Mouse (Mus musculus): ENCODE results near the gene Paics. TPM values are rescaled to one million over a fixed set of nuclear protein-coding genes. Genes with fewer than 3 reads are reported as not detected.
"Not testable (repeated sequence)": the region's sequence is repeated elsewhere in the genome, so short reads cannot be mapped to it uniquely, and the experiment has no call there.

The Paics gene
- polyA plus RNA-seq (2016; fragmentation: Nextera tagmentation; extraction: Ambion mirVana) = 346 and 374 TPM in 2 replicates

- peak within 1 kb of the TSS; percentile 82 for H3K4me2 ChIP-seq
- H3K9ac ChIP-seq = peak within 1 kb of the TSS; percentile 78
- peak within 1 kb of the TSS; percentile 90 for H3K27ac ChIP-seq
- peak within 1 kb of the TSS; percentile 77 for H3K4me3 ChIP-seq (replicated peaks)
- peaks cover 18% of the 10 kb centered on the region for H3K36me3 ChIP-seq (replicated peaks)
- H3K4me1 ChIP-seq = peaks cover 42% of the 10 kb centered on the region
- whole genome bisulfite sequencing = under 1% methylated on average over 80 of the region's 81 CpGs
- no peaks in the 10 kb centered on the region for H3K9me3 ChIP-seq
- no peaks in the 10 kb centered on the region for H3K27me3 ChIP-seq
- peak; percentile 97 for ATAC-seq (ENCODE audit: low FRiP score)
Observed at GRCm38 (mm10) chr5:76951106-76952027, at the start of gene Paics, which contains the start of gene Ppat. Gene Paics (plus strand): TSS chr5:76951307. Gene Ppat (minus strand): TSS chr5:76951578.

GRCm38 (mm10) chr5:76902131-76902530 is 49.0 kb upstream of the Paics start:
- Histone ChIP-seq H3K9me3 (no peaks in the 10 kb centered on the region), H3K4me2 (no peak overlapping the region), H3K27ac (no peak overlapping the region), H3K27me3 (no peaks in the 10 kb centered on the region), H3K4me1 (0 out of 2 replicates have a peak, but pooled peaks cover 7% of the 10 kb centered on the region), H3K4me3 (replicated peaks) (no peak overlapping the region), H3K9ac (no peak overlapping the region), H3K36me3 (replicated peaks) (0 out of 2 replicates have a peak, but pooled peaks cover 4% of the 10 kb centered on the region)
- no peak for ATAC-seq (ENCODE audit: low FRiP score)
- 84% methylated on average over 4 of the region's 4 CpGs for whole genome bisulfite sequencing

GRCm38 (mm10) chr5:76904713-76905404 is 46.2 kb upstream of the Paics start:
- H3K27me3 ChIP-seq = no peaks in the 10 kb centered on the region
- H3K4me1 ChIP-seq = 0 out of 2 replicates have a peak, but pooled peaks cover 7% of the 10 kb centered on the region
- no peak; the same call in 1 of the 2 replicates for ATAC-seq (ENCODE audit: low FRiP score)
- 3% methylated on average over 19 of the region's 19 CpGs for WGBS
- H3K36me3 ChIP-seq (replicated peaks) = no peaks in the 10 kb centered on the region
- peak overlapping the region; percentile 84 for H3K27ac ChIP-seq
- peak overlapping the region; percentile 71 for H3K4me3 ChIP-seq (replicated peaks)
- no peaks in the 10 kb centered on the region for H3K9me3 ChIP-seq
- peak overlapping the region; percentile 64 for H3K4me2 ChIP-seq
- peak overlapping the region; percentile 80 for H3K9ac ChIP-seq

- peak; percentile 99 for ATAC-seq (ENCODE audit: low FRiP score)
- Histone ChIP-seq H3K27me3 (no peaks in the 10 kb centered on the region), H3K9ac (peak within 1 kb of the TSS; percentile 80), H3K4me1 (0 out of 2 replicates have a peak, but pooled peaks cover 7% of the 10 kb centered on the region), H3K4me3 (replicated peaks) (peak within 1 kb of the TSS; percentile 71), H3K4me2 (peak within 1 kb of the TSS; percentile 64), H3K27ac (peak within 1 kb of the TSS; percentile 84), H3K36me3 (replicated peaks) (no peaks in the 10 kb centered on the region), H3K9me3 (no peaks in the 10 kb centered on the region)
- under 1% methylated on average over 47 of the region's 47 CpGs for WGBS
Observed at GRCm38 (mm10) chr5:76905405-76906154, 45.5 kb upstream of the Paics start, which contains the start of gene Aasdh. Gene Aasdh (minus strand): TSS chr5:76905514.

GRCm38 (mm10) chr5:76906155-76906499 is 45.0 kb upstream of the Paics start:
- Histone ChIP-seq H3K27ac (no peak overlapping the region), H3K4me2 (peak overlapping the region; percentile 64), H3K27me3 (no peaks in the 10 kb centered on the region), H3K36me3 (replicated peaks) (no peaks in the 10 kb centered on the region), H3K4me3 (replicated peaks) (peak overlapping the region; percentile 71), H3K9me3 (no peaks in the 10 kb centered on the region), H3K4me1 (0 out of 2 replicates have a peak, but pooled peaks cover 7% of the 10 kb centered on the region), H3K9ac (peak overlapping the region; percentile 80)
- WGBS = 33% methylated on average over 3 of the region's 3 CpGs
- no peak for ATAC-seq (ENCODE audit: low FRiP score)

- Histone ChIP-seq H3K27me3 (no peaks in the 10 kb centered on the region), H3K9me3 (no peaks in the 10 kb centered on the region), H3K27ac (no peak overlapping the region), H3K9ac (no peak overlapping the region), H3K36me3 (replicated peaks) (peaks cover 14% of the 10 kb centered on the region), H3K4me2 (no peak overlapping the region), H3K4me1 (0 out of 2 replicates have a peak, but pooled peaks cover 5% of the 10 kb centered on the region), H3K4me3 (replicated peaks) (no peak overlapping the region)
- ATAC-seq (ENCODE audit: low FRiP score) = no peak
- WGBS = 87% methylated on average over 3 of the region's 3 CpGs
Observed at GRCm38 (mm10) chr5:76910807-76911206, 40.3 kb upstream of the Paics start.

GRCm38 (mm10) chr5:76912522-76912921 is 38.6 kb upstream of the Paics start:
- H3K9ac ChIP-seq; H3K4me1 ChIP-seq; H3K27me3 ChIP-seq; ATAC-seq (ENCODE audit: low FRiP score); H3K4me3 ChIP-seq (replicated peaks); H3K9me3 ChIP-seq; H3K27ac ChIP-seq; H3K4me2 ChIP-seq: not testable (repeated sequence)
- H3K36me3 ChIP-seq (replicated peaks) = peaks cover 23% of the 10 kb centered on the region
- WGBS = 91% methylated on average over 5 of the region's 5 CpGs

- Histone ChIP-seq H3K27me3 (no peaks in the 10 kb centered on the region), H3K27ac (no peak overlapping the region), H3K4me3 (replicated peaks) (no peak overlapping the region), H3K9ac (no peak overlapping the region), H3K4me1 (no peaks in the 10 kb centered on the region), H3K4me2 (no peak overlapping the region), H3K9me3 (peaks cover 5% of the 10 kb centered on the region; the same call in 1 of the 2 replicates), H3K36me3 (replicated peaks) (peaks cover 71% of the 10 kb centered on the region)
- WGBS = 86% methylated on average over 4 of the region's 4 CpGs
- no peak for ATAC-seq (ENCODE audit: low FRiP score)
Observed at GRCm38 (mm10) chr5:76922833-76923232, 28.3 kb upstream of the Paics start.

GRCm38 (mm10) chr5:76923428-76923827 is 27.7 kb upstream of the Paics start:
- WGBS = 93% methylated on average over 13 of the region's 13 CpGs
- peaks cover 66% of the 10 kb centered on the region for H3K36me3 ChIP-seq (replicated peaks)

GRCm38 (mm10) chr5:76924296-76924695 is 26.8 kb upstream of the Paics start:
- WGBS = 74% methylated on average over 1 of the region's 1 CpGs
- Histone ChIP-seq H3K27me3 (no peaks in the 10 kb centered on the region), H3K9ac (no peak overlapping the region), H3K36me3 (replicated peaks) (peaks cover 64% of the 10 kb centered on the region), H3K4me2 (no peak overlapping the region), H3K9me3 (peaks cover 7% of the 10 kb centered on the region; the same call in 1 of the 2 replicates), H3K27ac (no peak overlapping the region), H3K4me1 (no peaks in the 10 kb centered on the region), H3K4me3 (replicated peaks) (no peak overlapping the region)
- no peak for ATAC-seq (ENCODE audit: low FRiP score)

More at GRCm38 (mm10) chr5:76923428-76923827, 27.7 kb upstream of the Paics start:
- Histone ChIP-seq H3K27me3 (no peaks in the 10 kb centered on the region), H3K9ac (no peak overlapping the region), H3K9me3 (peaks cover 5% of the 10 kb centered on the region; the same call in 1 of the 2 replicates), H3K27ac (no peak overlapping the region), H3K4me2 (no peak overlapping the region), H3K4me1 (no peaks in the 10 kb centered on the region), H3K4me3 (replicated peaks) (no peak overlapping the region)
- no peak for ATAC-seq (ENCODE audit: low FRiP score)

GRCm38 (mm10) chr5:76928124-76928832 is 22.8 kb upstream of the Paics start:
- no peak for ATAC-seq (ENCODE audit: low FRiP score)
- H3K4me2 ChIP-seq = no peak overlapping the region
- H3K4me3 ChIP-seq (replicated peaks) = no peak overlapping the region
- H3K9me3 ChIP-seq = peaks cover 10% of the 10 kb centered on the region; the same call in 1 of the 2 replicates
- WGBS = 87% methylated on average over 16 of the region's 16 CpGs
- H3K27me3 ChIP-seq = no peaks in the 10 kb centered on the region
- H3K4me1 ChIP-seq = no peaks in the 10 kb centered on the region
- H3K27ac ChIP-seq = no peak overlapping the region
- no peak overlapping the region for H3K9ac ChIP-seq
- peaks cover 40% of the 10 kb centered on the region for H3K36me3 ChIP-seq (replicated peaks)
